ENCODE assay signal across 26 mouse cellular contexts in the genomic region with DNA sequence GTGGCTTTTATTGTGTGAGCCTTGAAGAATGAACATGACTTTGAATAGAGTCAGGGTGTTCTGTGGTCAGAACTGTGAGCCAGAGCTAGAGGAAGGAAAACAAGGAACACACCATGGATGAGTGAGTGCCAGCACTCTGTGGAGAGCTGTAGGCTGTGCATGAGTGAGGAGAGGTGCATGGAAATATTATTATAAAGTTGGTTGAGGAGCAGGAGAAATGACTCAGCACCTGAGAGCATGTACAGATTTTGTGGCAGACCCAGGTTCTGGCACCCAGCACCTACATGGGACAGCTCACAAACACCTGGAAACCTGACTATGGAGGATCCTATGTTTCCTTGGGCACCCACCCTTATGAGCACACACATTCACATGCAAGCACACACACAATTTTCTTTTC. TPM values are rescaled to one million over a fixed set of nuclear protein-coding genes. Genes with fewer than 3 reads are reported as not detected.
DNase-seq lines count a peak whose midpoint lies in the region; ATAC-seq and TF ChIP-seq lines count a peak whose summit lies in the region.
"Had no signal": no experiment of that assay in that cellular context is flagged by ENCODE, and none has a peak within 500 bp of the region (broad histone marks: within the 10 kb centered on the region; RNA-seq: fewer than 3 reads in every experiment).

No protein-coding gene starts in this region.

- no peak for ATAC-seq in Patski
- ATAC-seq: activated CD4-positive, CD25-positive, alpha-beta regulatory T cell, adult 4 months; CD4-positive, CD25-positive, alpha-beta regulatory T cell, adult 4 months had no signal

- peaks cover 35 to 81% of the 10 kb centered on the region in 2 experiments for H3K4me1 ChIP-seq in CH12.LX (ENCODE audit: control insufficient read depth in 1 of 2, insufficient read depth in 2 of 2)

- no peak for TF ChIP-seq RAD21 in CH12.LX (IDR thresholded peaks at IDR 0.05; ENCODE audit: low read depth, low read length)

- H3K27ac ChIP-seq in CH12.LX (ENCODE audit: insufficient read depth, low read depth) = peak overlapping the region; percentile 17; the same call in 1 of the 2 replicates
- H3K27ac ChIP-seq in layer of hippocampus, adult 2 months = no peak overlapping the region

- CTCF ChIA-PET in Patski (lab: Charles Lee) = no interaction called here

- peak; percentile 60 for TF ChIP-seq EP300 in CH12.LX (IDR thresholded peaks at IDR 0.05; ENCODE audit: low read length)

- TF ChIP-seq CTCF in CH12.LX (conservative IDR thresholded peaks at IDR 0.05 in 1 of 2, IDR thresholded peaks at IDR 0.05 in 1 of 2; ENCODE audit: low read depth in 2 of 2, low read length in 2 of 2) (no peak), Patski (IDR thresholded peaks at IDR 0.05) (no peak)
- no peak for TF ChIP-seq CTCF in layer of hippocampus, adult 2 months (conservative IDR thresholded peaks at IDR 0.05)

- H3K36me3 ChIP-seq in CH12.LX (replicated peaks in 1 of 2; ENCODE audit: control insufficient read depth in 1 of 2, insufficient read depth in 1 of 2, low read length in 1 of 2) = peaks cover 0 to 10% of the 10 kb centered on the region in 2 experiments
- H3K36me3 ChIP-seq: G1E had no signal

- TF ChIP-seq POLR2A in CH12.LX (IDR thresholded peaks at IDR 0.05; ENCODE audit: low read depth, low read length) = no peak

- peaks cover 5% of the 10 kb centered on the region for H3K9me3 ChIP-seq in CH12.LX (replicated peaks; ENCODE audit: low read length)
- H3K9me3 ChIP-seq: G1E had no signal

- H3K9ac ChIP-seq in CH12.LX (ENCODE audit: insufficient read depth, low read depth) = no peak overlapping the region

- H3K4me2 ChIP-seq in CH12.LX (ENCODE audit: insufficient read depth, low read depth, poor library complexity, severe bottlenecking) = no peak overlapping the region

- H3K27me3 ChIP-seq in CH12.LX (replicated peaks) (no peaks in the 10 kb centered on the region), Patski (no peaks in the 10 kb centered on the region)

- POLR2A ChIA-PET in Patski (lab: Charles Lee) = interaction anchor here (0.5 kb wide), 1 partner anchor 764 kb away, joined by 3 read pairs; no protein-coding TSS in a partner anchor

- dilution Hi-C loops in CH12.LX (cut with MboI; ENCODE audit: extremely low pct_ligation_motif_present, extremely low pct_unique_long_range_greater_than_20kb, low sequenced_read_pairs) = no loop called here

- H3K4me3 ChIP-seq in CH12.LX (replicated peaks in 1 of 3; ENCODE audit: low read depth in 2 of 3, low read length in 2 of 3, poor library complexity in 1 of 3) = no peak overlapping the region
- H3K4me3 ChIP-seq in layer of hippocampus, adult 2 months = no peak overlapping the region

- intact Hi-C loops in heart, postnatal 36 days (cut with DNase I) = no loop called here

- peak; percentile 54 for DNase-seq in heart, adult 11 months
- DNase-seq in heart, postnatal 36 days = no peak
- DNase-seq in CH12.LX (ENCODE audit: extremely low read depth) (no peak), Patski (ENCODE audit: low read depth, low spot score) (peak; percentile 9)
- no peak for DNase-seq in layer of hippocampus, adult 2 months (ENCODE audit: low spot score in 2 of 2)
- no peak for DNase-seq in layer of hippocampus, adult 8-10 months (ENCODE audit: low spot score in 2 of 2)
- DNase-seq: adrenal gland, adult 2 months; adrenal gland, adult 8-10 months; adrenal gland, postnatal 10 days; adrenal gland, postnatal 14 days; adrenal gland, postnatal 25 days; adrenal gland, postnatal 36 days; B cell, adult 2 months; cerebellum, adult 11 months; cerebellum, adult 11-12 months; cerebellum, adult 18-20 months; cerebellum, adult 2 months; cerebellum, adult 8-10 months had no signal

- peaks cover 16% of the 10 kb centered on the region for H3K79me2 ChIP-seq in CH12.LX (replicated peaks; ENCODE audit: control insufficient read depth, extremely low read depth, insufficient read depth, poor library complexity, severe bottlenecking)

- in situ Hi-C loops in CH12.LX (cut with MboI; ENCODE audit: low pct_ligation_motif_present, low pct_unique_long_range_greater_than_20kb, low sequenced_read_pairs) = no loop called here
- in situ Hi-C loops in Patski (cut with MboI; ENCODE audit: low pct_unique_long_range_greater_than_20kb) = no loop called here

TF ChIP-seq in CH12.LX, 34 proteins besides CTCF, POLR2A, EP300 and RAD21:
- TF ChIP-seq JUND (conservative IDR thresholded peaks at IDR 0.05; ENCODE audit: low read depth, low read length) = peak; percentile 52; the same call in 1 of the 2 replicates
- no peak for TF ChIP-seq USF1 (IDR thresholded peaks at IDR 0.05; ENCODE audit: low read depth, low read length)
- TF ChIP-seq ZC3H11A (IDR thresholded peaks at IDR 0.05; ENCODE audit: low read depth, low read length) = no peak

RNA-seq across cellular contexts. Expression of gene Ninj2, which starts 11.9 kb away (rescaled TPM):
- not detected for total RNA-seq in heart, postnatal 36 days (2021)
- total RNA-seq in CH12.LX (2012; rRNA removed) (4.6 and 6.5 TPM in 2 replicates), CH12.LX (2014; rRNA removed) (not detected in 2 replicates)
- polyA plus RNA-seq in CH12.LX (2012; ENCODE audit: insufficient read length, low read depth) (0.97 and 1.1 TPM in 2 replicates), Patski (2021) (0.31 TPM)
- under 1 TPM; 0.74 to 0.91 TPM for total RNA-seq in layer of hippocampus, adult 2 months (2021)
- 1 to 10 TPM; 1.4 to 3.1 (median 2.3) TPM for total RNA-seq in layer of hippocampus, adult 8-10 months (2022)
- total RNA-seq: adrenal gland, adult 18-20 months; adrenal gland, adult 2 months; adrenal gland, adult 8-10 months; adrenal gland, postnatal 10 days; adrenal gland, postnatal 14 days; adrenal gland, postnatal 25 days; adrenal gland, postnatal 36 days; adrenal gland, postnatal 4 days; G1E; MEL had no signal
- polyA plus RNA-seq: adrenal gland, adult 2 months; brain, embryonic 14.5 days; C2C12; G1E had no signal

Comparison
In these comparisons a context has a peak if more than half of its experiments do, and no peak if none do; other contexts are left out.
1. DNase-seq: peak in heart, adult 11 months (single experiment) and Patski (single experiment); none in heart, postnatal 36 days (0 of 2), CH12.LX (single experiment), layer of hippocampus, adult 2 months (0 of 2) and layer of hippocampus, adult 8-10 months (0 of 2).